Mouse (Mus musculus) stomach, embryonic 16.5 days (tissue): ENCODE measurements around the gene Ergic1. TPM values are rescaled to one million over a fixed set of nuclear protein-coding genes. Genes with fewer than 3 reads are reported as not detected.
A peak's percentile ranks its signal among the peaks of the same experiment; 100 is the strongest.

Experiments used
- ATAC-seq: fragments of 200-750 bp; cut with Nextera tagmentation; 2 replicates; pipeline ENCODE4 v1.8.0; 2017; ENCODE audit warnings: moderate number of reproducible peaks, moderate TSS enrichment; ENCODE audit not compliant: insufficient read depth, low FRiP score
- H3K27ac ChIP-seq: fragments of 300-500 bp; sonication (generic); 2 replicates; pipeline ENCODE4 v1.5.1; 2014; ENCODE audit warnings: low read length
- H3K27me3 ChIP-seq: fragments of 300-500 bp; sonication (generic); 2 replicates; pipeline ENCODE4 v1.6.1; 2014; ENCODE audit warnings: low read length, control low read depth, mixed read lengths; ENCODE audit not compliant: control insufficient read depth, insufficient read depth
- H3K36me3 ChIP-seq: fragments of 300-500 bp; sonication (generic); 2 replicates; pipeline ENCODE4 v1.6.1; 2014; ENCODE audit warnings: low read length; ENCODE audit not compliant: control insufficient read depth, insufficient read depth
- H3K4me1 ChIP-seq: fragments of 300-500 bp; sonication (generic); 2 replicates; pipeline ENCODE4 v1.6.1; 2014; ENCODE audit warnings: low read length, control low read depth, mixed read lengths; ENCODE audit not compliant: control insufficient read depth, insufficient read depth
- H3K4me2 ChIP-seq: fragments of 300-500 bp; sonication (generic); 2 replicates; pipeline ENCODE4 v1.6.1; 2014; ENCODE audit warnings: low read depth, low read length, mixed read lengths
- H3K4me3 ChIP-seq: fragments of 300-500 bp; sonication (generic); replicated peaks from 2 replicates; pipeline ENCODE4 v1.5.1; 2014; ENCODE audit warnings: mild to moderate bottlenecking, low read length
- H3K9ac ChIP-seq: fragments of 300-500 bp; sonication (generic); 2 replicates; pipeline ENCODE4 v1.6.1; 2014; ENCODE audit warnings: low read length
- H3K9me3 ChIP-seq: fragments of 300-500 bp; sonication (generic); replicated peaks from 2 replicates; pipeline ENCODE4 v1.6.1; 2016; ENCODE audit warnings: low read length, control low read depth; ENCODE audit not compliant: control insufficient read depth
- WGBS: fragments of 180-500 bp; shearing (Covaris S2); extraction: QIAGEN DNeasy Blood & Tissue Kit; methylation state at CpG from one replicate; pipeline ENCODE4 v1.1.7; 2014; 5-methylcytosine and 5-hydroxymethylcytosine counted together
- polyA plus RNA-seq: library from polyadenylated mRNA; unstranded; fragments of >200 nt; fragmentation: Nextera tagmentation; extraction: Ambion mirVana; gene quantifications from 2 replicates; pipeline ENCODE4 v1.2.1, GENCODE M21; 2015

The Ergic1 gene
- 111 and 116 TPM in 2 replicates for polyA plus RNA-seq

- no peaks in the 10 kb centered on the region for H3K36me3 ChIP-seq
- H3K27ac ChIP-seq, result peak within 1 kb of the TSS; percentile 83
- peaks cover 23% of the 10 kb centered on the region for H3K4me1 ChIP-seq
- peak; percentile 94 for ATAC-seq
- peak within 1 kb of the TSS; percentile 92 for H3K4me2 ChIP-seq
- H3K9ac ChIP-seq, result peak within 1 kb of the TSS; percentile 95
- WGBS, result under 1% methylated on average over 36 of the region's 36 CpGs
- peak within 1 kb of the TSS; percentile 80 for H3K4me3 ChIP-seq
- peaks cover 5% of the 10 kb centered on the region; the same call in 1 of the 2 replicates for H3K9me3 ChIP-seq
- H3K27me3 ChIP-seq, result no peaks in the 10 kb centered on the region
Measured at GRCm38 (mm10) chr17:26561290-26561640, at the start of gene Ergic1. Gene Ergic1, plus strand, starts transcription at chr17:26561489.

GRCm38 (mm10) chr17:26511816-26512774 lies 49.2 kb upstream of the Ergic1 start:
- Histone ChIP-seq H3K4me2 (no peak overlapping the region), H3K36me3 (no peaks in the 10 kb centered on the region), H3K9me3 (no peaks in the 10 kb centered on the region), H3K9ac (0 out of 2 replicates have a peak overlapping the region, but pooled peaks have one; percentile 26), H3K4me1 (peaks cover 35% of the 10 kb centered on the region), H3K27ac (peak overlapping the region; percentile 46), H3K27me3 (no peaks in the 10 kb centered on the region), H3K4me3 (no peak overlapping the region)
- no peak for ATAC-seq
- 54% methylated on average over 7 of the region's 7 CpGs for WGBS

GRCm38 (mm10) chr17:26512961-26513360 lies 48.3 kb upstream of the Ergic1 start:
- no peak overlapping the region for H3K4me3 ChIP-seq
- H3K36me3 ChIP-seq, result no peaks in the 10 kb centered on the region
- H3K9ac ChIP-seq, result 0 out of 2 replicates have a peak overlapping the region, but pooled peaks have one; percentile 10
- WGBS, result 62% methylated on average over 7 of the region's 7 CpGs
- H3K4me1 ChIP-seq, result peaks cover 33% of the 10 kb centered on the region
- ATAC-seq, result no peak
- H3K27me3 ChIP-seq, result no peaks in the 10 kb centered on the region
- no peak overlapping the region for H3K4me2 ChIP-seq
- H3K27ac ChIP-seq, result peak overlapping the region; percentile 46; the same call in 1 of the 2 replicates
- no peaks in the 10 kb centered on the region for H3K9me3 ChIP-seq

GRCm38 (mm10) chr17:26513459-26514290 lies 47.6 kb upstream of the Ergic1 start:
- no peak for ATAC-seq

GRCm38 (mm10) chr17:26514581-26515030 lies 46.7 kb upstream of the Ergic1 start:
- H3K4me1 ChIP-seq, result peaks cover 23% of the 10 kb centered on the region
- no peaks in the 10 kb centered on the region for H3K36me3 ChIP-seq
- no peak for ATAC-seq
- no peak overlapping the region for H3K27ac ChIP-seq
- H3K27me3 ChIP-seq, result no peaks in the 10 kb centered on the region
- H3K9me3 ChIP-seq, result no peaks in the 10 kb centered on the region
- no peak overlapping the region for H3K4me3 ChIP-seq
- H3K9ac ChIP-seq, result no peak overlapping the region
- 78% methylated on average over 3 of the region's 3 CpGs for WGBS
- H3K4me2 ChIP-seq, result no peak overlapping the region

More at GRCm38 (mm10) chr17:26513459-26514290, 47.6 kb upstream of the Ergic1 start:
- Histone ChIP-seq H3K4me1 (peaks cover 32% of the 10 kb centered on the region), H3K27ac (no peak overlapping the region), H3K9me3 (no peaks in the 10 kb centered on the region), H3K4me3 (no peak overlapping the region), H3K9ac (no peak overlapping the region), H3K4me2 (no peak overlapping the region), H3K36me3 (no peaks in the 10 kb centered on the region), H3K27me3 (no peaks in the 10 kb centered on the region)
- 77% methylated on average over 6 of the region's 6 CpGs for WGBS

- no peaks in the 10 kb centered on the region for H3K27me3 ChIP-seq
- no peaks in the 10 kb centered on the region for H3K9me3 ChIP-seq
- ATAC-seq, result no peak
- no peak overlapping the region for H3K9ac ChIP-seq
- 66% methylated on average over 4 of the region's 4 CpGs for WGBS
- no peak overlapping the region for H3K27ac ChIP-seq
- no peak overlapping the region for H3K4me2 ChIP-seq
- H3K4me3 ChIP-seq, result no peak overlapping the region
- H3K36me3 ChIP-seq, result no peaks in the 10 kb centered on the region
- H3K4me1 ChIP-seq, result peaks cover 14% of the 10 kb centered on the region
Measured at GRCm38 (mm10) chr17:26515675-26516074, 45.6 kb upstream of the Ergic1 start.

- H3K4me3 ChIP-seq, result no peak overlapping the region
- H3K9ac ChIP-seq, result no peak overlapping the region
- no peaks in the 10 kb centered on the region for H3K36me3 ChIP-seq
- no peaks in the 10 kb centered on the region for H3K27me3 ChIP-seq
- H3K27ac ChIP-seq, result no peak overlapping the region
- H3K4me1 ChIP-seq, result no peaks in the 10 kb centered on the region
- no peak overlapping the region for H3K4me2 ChIP-seq
- ATAC-seq, result no peak
- WGBS, result 79% methylated on average over 3 of the region's 3 CpGs
- no peaks in the 10 kb centered on the region for H3K9me3 ChIP-seq
Measured at GRCm38 (mm10) chr17:26518306-26518705, 43.0 kb upstream of the Ergic1 start.

- Histone ChIP-seq H3K27ac (no peak overlapping the region), H3K36me3 (no peaks in the 10 kb centered on the region), H3K9ac (no peak overlapping the region), H3K4me2 (no peak overlapping the region), H3K4me1 (no peaks in the 10 kb centered on the region), H3K4me3 (no peak overlapping the region), H3K27me3 (no peaks in the 10 kb centered on the region), H3K9me3 (no peaks in the 10 kb centered on the region)
- ATAC-seq, result no peak
- 61% methylated on average over 4 of the region's 4 CpGs for WGBS
Measured at GRCm38 (mm10) chr17:26522711-26523110, 38.6 kb upstream of the Ergic1 start.
